Mouse (Mus musculus) NIH3T3 (cell line): ENCODE measurements at regions not wholly inside any gene's neighbourhood (a gene's known extent, or its start where the extent isn't known, plus 50 kb on each side); places are given as distances from the start of the nearest gene placed in this dataset.
"Not testable (repeated sequence)": the region's sequence is repeated elsewhere in the genome, so short reads cannot be mapped to it uniquely, and the experiment has no call there.

Experiments used
- DNase-seq: peaks from one replicate; pipeline ENCODE4 v3.0.0-alpha.2; 2012; ENCODE audit warnings: low read depth

DNA sequence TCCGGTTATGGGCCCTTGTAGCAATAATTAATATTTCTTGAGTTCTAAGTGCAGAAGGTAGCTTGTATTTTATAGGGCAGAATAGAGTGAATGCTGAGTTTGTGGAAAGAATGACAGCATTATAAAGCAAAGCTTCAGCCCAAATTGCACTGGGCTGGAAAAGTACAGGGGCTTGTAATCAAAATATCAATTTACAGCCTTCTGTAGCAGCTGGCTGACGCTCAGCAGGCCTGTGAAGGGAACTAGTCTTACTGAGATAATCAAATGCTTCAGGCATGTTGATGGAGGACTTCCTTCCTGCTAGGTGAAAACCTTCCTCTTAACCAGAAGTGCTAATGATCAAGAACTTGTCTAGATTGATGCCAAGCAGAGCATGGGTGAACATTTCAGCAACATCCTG is 257.9 kb upstream of the Sdr16c6 start:
- no peak for DNase-seq

DNA sequence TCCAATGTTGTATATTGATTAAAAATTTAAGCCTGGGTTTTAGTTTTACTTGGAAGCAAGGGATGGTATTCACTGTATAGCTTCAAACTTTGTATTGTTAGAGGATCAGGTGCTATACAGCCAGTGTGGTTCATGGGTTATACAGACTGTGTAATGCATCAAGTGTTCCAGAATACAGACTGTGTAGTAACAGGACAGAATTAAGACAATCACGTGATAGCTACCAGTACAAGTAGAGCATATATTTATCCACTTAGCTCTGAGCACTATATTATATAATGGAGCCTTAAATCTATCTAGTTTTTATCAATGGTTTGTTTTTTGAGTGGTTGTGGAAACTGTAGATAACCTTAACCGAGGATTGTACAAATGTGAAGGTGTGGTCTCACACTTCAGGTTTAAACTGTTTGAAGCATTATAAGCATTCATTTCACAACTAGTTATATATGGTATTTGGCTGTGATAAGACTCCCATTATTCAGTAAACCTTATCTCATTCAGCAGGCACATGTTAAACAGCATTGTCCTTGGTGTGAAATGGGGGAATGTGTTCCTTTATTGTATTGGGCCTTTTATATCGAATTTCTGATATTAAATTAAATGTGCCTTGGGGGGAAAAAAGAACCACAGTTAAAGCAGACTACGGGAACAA is 256.3 kb upstream of the Sdr16c6 start:
- DNase-seq = no peak

DNA sequence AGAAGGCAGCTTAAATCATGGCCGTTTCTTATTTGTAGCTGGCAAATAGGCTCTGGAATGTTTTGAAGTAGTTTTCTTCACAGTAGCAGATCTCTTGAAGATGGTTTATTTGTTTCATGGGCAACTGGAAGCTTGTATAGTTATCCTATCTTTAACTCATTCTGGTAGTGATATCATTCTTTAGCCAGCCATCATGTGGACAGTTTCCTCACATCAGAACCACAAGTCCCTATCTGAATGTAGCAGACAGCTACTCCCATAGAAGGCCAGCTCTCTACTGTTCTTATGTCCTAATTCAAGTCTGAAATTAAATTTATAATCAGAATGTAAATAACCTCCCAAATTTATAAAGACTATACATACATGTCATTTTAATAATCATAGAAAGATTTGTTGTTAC is 253.8 kb upstream of the Sdr16c6 start:
- no peak for DNase-seq

DNA sequence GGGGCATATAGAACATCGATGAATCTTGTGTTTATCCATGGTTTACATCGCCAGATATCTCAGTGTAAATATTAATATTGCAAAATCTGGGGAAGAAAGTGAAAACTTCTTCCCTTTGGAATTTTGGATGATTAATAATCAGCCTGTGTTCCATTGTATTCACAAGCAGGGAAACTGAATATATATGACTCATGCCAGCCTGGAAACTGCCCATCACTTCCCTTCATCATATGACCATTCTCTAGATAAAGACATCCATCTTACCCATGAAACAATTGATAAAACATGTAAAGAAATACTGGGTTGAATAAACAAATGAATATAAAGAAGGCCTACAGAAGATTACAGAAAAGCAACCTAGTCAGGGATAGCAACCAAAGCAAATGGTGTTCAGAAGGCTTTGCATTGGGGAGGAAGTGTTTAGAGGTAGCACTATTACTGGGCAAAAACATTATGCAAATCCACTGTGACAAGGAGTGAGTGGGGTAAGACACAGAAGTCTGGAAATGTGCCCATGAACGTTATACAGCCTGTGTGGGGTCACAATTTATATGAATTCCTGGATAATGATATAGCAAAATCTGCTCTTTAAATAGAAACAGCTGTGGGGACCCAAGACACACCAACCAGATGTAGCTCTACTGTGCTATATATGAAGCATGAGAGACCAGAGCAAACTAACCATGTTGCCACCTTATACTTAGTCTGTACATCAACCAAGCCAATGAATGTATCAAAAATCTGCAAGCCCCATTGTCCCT is 238.5 kb upstream of the Sdr16c6 start:
- peak; percentile 65 for DNase-seq

GRCm38 (mm10) chr4:4311496-4311895 is 234.2 kb upstream of the Sdr16c6 start:
- DNase-seq = no peak

- DNase-seq = no peak
Measured at GRCm38 (mm10) chr4:4306922-4307321, 229.6 kb upstream of the Sdr16c6 start.

GRCm38 (mm10) chr4:4305740-4306249 is 228.5 kb upstream of the Sdr16c6 start:
- no peak for DNase-seq

- DNase-seq = peak; percentile 31
Measured at GRCm38 (mm10) chr4:4304666-4305065, 227.3 kb upstream of the Sdr16c6 start.

GRCm38 (mm10) chr4:4300189-4300879 is 223.0 kb upstream of the Sdr16c6 start:
- no peak for DNase-seq

GRCm38 (mm10) chr4:4299631-4300030 is 222.3 kb upstream of the Sdr16c6 start:
- peak; percentile 55 for DNase-seq

GRCm38 (mm10) chr4:4249601-4250000 is 172.3 kb upstream of the Sdr16c6 start:
- no peak for DNase-seq

DNA sequence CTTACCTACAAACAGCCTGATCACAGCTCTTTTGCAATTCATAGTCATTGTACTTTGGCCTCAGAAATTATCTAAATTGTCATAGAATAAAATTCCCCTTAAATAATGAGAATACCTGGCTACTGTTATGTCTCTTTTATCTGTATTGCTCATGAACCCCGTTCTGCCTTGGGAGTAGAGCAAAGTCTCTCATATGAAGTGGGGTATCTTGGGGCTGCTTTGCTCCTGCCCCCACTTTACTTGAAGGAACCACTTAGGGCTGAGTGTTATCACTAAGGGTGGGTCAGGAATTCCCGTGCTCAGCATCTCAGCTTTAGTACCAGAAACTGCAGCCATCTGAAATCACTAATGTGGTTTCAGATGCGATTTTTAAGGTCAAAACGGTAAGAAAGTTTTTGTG is 170.3 kb upstream of the Sdr16c6 start:
- no peak for DNase-seq

- not testable (repeated sequence) for DNase-seq
Measured at GRCm38 (mm10) chr4:4242306-4242980, 165.1 kb upstream of the Sdr16c6 start.

DNA sequence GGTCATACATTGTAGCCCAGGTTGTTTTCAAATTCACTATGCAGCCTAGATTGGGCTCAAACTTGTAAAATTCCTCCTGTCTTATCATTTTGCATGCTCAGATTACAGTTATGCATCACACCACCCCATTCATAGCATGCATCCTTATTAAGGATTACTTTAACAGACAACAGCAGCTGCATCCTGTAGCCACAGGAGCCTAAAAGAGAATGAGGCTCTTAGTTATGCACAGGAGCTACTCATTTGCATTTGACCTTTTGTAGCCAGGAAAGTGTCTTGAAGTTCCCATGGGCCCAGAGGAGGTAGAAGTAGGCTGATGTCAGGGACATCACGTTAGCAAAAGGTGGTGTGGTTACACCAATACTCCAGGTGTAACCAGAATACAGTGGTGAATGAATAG is 148.9 kb upstream of the Sdr16c6 start:
- no peak for DNase-seq

GRCm38 (mm10) chr4:4219701-4220100 is 142.4 kb upstream of the Sdr16c6 start:
- DNase-seq = peak; percentile 51

DNA sequence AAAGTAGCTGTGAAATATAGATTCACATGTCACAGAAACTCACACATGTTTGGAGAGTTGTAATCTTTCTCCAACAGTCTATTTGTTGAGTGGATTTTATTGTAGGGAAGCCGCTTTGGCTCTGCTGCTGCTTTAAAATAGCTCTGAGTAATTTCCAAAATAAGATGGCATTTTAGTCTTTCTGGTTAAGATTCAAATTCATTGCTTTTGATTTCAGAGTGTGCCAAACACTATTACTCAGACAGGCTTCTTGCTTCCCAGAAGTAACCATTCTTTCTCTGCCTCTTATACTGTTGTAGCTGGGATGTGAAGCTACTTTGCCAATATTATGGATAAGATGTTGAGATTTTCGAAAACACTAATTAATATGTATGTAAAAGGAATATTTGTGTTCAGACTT is 134.6 kb upstream of the Sdr16c6 start:
- DNase-seq = no peak

- no peak for DNase-seq
Measured at GRCm38 (mm10) chr4:4205158-4205557, 127.8 kb upstream of the Sdr16c6 start.

GRCm38 (mm10) chr4:4199309-4199708 is 122.0 kb upstream of the Sdr16c6 start:
- DNase-seq = no peak

DNA sequence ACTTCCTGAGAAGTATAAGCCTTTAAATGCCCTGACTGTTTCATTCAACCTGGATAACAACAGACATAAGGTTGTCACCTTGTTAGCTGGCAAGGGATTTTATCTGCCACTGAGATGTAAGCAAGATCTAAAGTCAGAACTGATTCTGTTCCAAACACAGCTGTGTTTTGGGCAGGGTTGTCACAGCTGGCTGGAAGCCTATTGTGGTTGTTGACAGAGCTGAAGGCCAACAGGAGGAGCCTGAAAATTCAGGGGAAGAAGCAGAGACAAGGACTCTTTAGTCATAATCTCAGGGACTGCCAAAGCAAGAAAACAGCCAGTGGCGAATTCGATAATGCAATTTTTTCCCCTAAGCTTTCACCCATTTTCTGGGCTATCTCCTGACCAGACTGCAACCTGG is 118.5 kb upstream of the Sdr16c6 start:
- no peak for DNase-seq

DNA sequence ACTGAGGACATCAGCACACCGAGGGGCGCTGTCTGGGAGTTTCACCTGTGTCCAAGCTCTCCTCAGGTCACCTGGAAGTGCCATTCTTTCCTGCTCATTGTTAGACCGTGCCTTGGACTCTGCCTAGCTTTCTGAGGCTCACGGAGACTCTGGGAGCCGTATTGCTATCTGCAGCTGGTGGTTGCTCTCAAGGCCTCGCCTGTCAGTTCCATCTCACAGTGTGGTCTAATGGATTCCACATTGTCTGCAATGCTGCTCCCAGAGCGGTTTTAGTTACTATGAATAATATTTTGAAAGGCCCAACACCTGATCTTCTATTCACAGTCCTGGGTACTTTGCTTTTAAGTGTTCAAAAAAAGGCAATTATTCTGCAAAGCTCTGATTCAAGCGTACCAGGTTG is 117.9 kb upstream of the Sdr16c6 start:
- DNase-seq = no peak
